Mouse (Mus musculus) testis, postnatal 10 days (tissue): ENCODE measurements at regions not wholly inside any gene's neighbourhood (a gene's known extent, or its start where the extent isn't known, plus 50 kb on each side); places are given as distances from the start of the nearest gene placed in this dataset.

Experiments used
- DNase-seq: peaks from one replicate; pipeline ENCODE4 v3.0.0; 2021; ENCODE audit warnings: low spot score

GRCm38 (mm10) chr3:102311482-102312225 is 107.2 kb upstream of the Vangl1 start:
- no peak for DNase-seq

GRCm38 (mm10) chr3:102310243-102310642 is 105.8 kb upstream of the Vangl1 start:
- DNase-seq = no peak

- peak; percentile 86 for DNase-seq
These were observed 105.3 kb upstream of the Vangl1 start for GRCm38 (mm10) chr3:102309756-102310155.

- DNase-seq = no peak
These were observed 103.2 kb upstream of the Vangl1 start for GRCm38 (mm10) chr3:102307656-102308055.

- DNase-seq = no peak
These were observed 87.9 kb upstream of the Vangl1 start for GRCm38 (mm10) chr3:102292385-102292784.

- no peak for DNase-seq
These were observed 77.5 kb upstream of the Vangl1 start for GRCm38 (mm10) chr3:102281983-102282382.

GRCm38 (mm10) chr3:102276758-102277157 is 72.3 kb upstream of the Vangl1 start:
- peak; percentile 16 for DNase-seq

- DNase-seq = peak; percentile 3
These were observed 71.8 kb upstream of the Vangl1 start for GRCm38 (mm10) chr3:102276283-102276682.

- peak; percentile 49 for DNase-seq
These were observed 70.9 kb upstream of the Vangl1 start for GRCm38 (mm10) chr3:102275256-102276022.

GRCm38 (mm10) chr3:102270779-102271178 is 66.3 kb upstream of the Vangl1 start:
- DNase-seq = peak; percentile 3

GRCm38 (mm10) chr3:102270257-102270656 is 65.8 kb upstream of the Vangl1 start:
- DNase-seq = peak; percentile 16

GRCm38 (mm10) chr3:102266136-102266535 is 61.6 kb upstream of the Vangl1 start:
- DNase-seq = no peak

GRCm38 (mm10) chr3:102265146-102265545 is 60.7 kb upstream of the Vangl1 start:
- no peak for DNase-seq

- no peak for DNase-seq
These were observed 58.8 kb upstream of the Vangl1 start for GRCm38 (mm10) chr3:102263326-102263725.

GRCm38 (mm10) chr3:102262665-102263064 is 58.2 kb upstream of the Vangl1 start:
- no peak for DNase-seq

- DNase-seq = peak; percentile 19
These were observed 57.0 kb upstream of the Vangl1 start for GRCm38 (mm10) chr3:102261517-102261916.
